Mouse (Mus musculus) heart, adult 18-20 months (tissue): ENCODE results near the gene Bhlhe23. TPM values are rescaled to one million over a fixed set of nuclear protein-coding genes. Genes with fewer than 3 reads are reported as not detected.
A peak's percentile ranks its signal among the peaks of the same experiment; 100 is the strongest.

Experiments
- DNase-seq, 2 experiments: peaks; one replicate each; pipeline ENCODE4 v3.0.0; 2021 to 2022; ENCODE audit warnings: mixed read lengths in 1 of 2
- long read RNA-seq, 2 experiments: library from polyadenylated mRNA; stranded (forward); transcript quantifications; one replicate each; pipeline ENCODE4 v2.0.0; 2021
- total RNA-seq, 2 experiments: library from RNA; stranded (reverse); gene quantifications; 2 replicates each; pipeline ENCODE4 v1.2.3; 2021

The Bhlhe23 gene
- total RNA-seq: not detected
- long read RNA-seq, experiment 1: 0 reads
- long read RNA-seq, experiment 2: 0 reads

DNA sequence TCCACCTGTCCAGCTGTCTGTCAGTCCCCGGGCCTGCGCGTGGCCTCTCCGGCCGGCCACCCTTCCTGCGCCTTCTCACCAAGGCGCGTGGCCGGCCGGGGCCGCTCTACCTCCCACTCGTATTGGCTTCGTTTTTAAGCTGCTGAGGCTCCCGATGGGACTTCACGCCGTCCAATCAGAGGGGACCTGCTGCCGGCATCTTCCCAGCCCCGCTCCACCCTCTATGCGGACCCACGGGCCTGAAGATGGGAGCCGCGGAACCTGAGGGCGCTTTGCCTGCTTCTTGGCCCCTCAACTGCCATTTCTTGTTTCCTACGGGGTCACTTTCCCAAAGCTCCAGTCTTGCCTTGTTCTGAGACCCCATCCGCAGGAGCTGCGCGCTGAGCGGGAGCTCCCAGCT lies at the start of gene Bhlhe23:
TSS of gene Bhlhe23 (minus strand) at position 108 of the 400 bp plus-strand sequence.
- DNase-seq: no peak

DNA sequence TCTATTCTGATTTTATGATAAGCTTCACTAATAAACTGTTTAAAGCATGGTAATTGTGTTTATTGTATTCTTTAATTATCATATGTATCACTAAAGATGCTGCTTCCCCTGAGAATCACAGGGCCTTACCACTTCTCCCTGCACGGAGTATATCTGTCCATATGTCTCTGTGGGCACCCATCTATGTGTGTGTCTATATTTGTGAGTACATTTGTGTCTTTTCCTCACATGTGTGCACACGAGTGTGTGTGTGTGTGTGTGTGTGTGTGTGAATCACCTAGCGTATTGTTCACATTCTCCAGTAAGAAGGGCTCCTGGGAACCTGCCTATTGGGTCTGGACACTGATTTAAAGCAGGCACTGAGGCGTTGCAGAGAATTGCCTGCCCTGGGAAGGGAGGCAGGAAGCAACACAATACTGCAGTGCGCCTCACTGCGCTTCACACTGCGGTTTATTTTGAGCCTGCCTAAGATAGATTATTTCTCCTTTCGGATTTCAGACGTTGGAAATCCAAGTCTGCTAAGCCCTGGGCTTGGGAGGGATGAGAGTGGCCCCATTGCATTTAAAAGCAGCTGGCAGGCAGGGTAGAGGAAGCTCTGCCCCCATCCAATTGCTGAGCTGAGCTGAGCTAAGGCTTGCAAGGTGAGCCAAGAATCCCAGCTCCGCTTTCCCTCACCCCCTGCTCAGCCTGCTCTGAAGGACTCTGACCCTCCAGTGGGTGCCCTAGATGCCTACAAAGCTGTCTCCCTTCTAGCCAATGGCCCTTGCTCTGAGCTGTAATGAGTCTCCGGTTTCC lies 48.6 kb upstream of the Bhlhe23 start:
- no peak for DNase-seq

DNA sequence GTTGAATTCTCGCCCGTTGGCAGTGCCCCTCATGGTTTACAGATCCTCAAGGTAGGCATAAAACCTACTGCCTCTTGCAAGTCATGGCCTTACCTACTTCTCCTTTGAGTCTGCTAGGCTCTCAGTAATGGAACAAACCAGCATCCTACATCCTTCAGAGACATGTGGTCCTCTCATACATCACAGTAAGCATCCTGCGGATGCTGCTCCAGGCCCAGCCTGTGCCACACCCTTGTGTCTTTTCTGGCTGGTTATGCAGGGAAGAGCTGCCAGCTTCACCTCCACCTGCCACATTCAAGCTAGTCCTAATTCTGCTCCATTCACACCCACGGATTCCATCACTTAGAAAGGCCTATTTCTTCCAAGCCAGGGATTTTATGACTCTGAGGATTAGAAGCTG lies 48.0 kb upstream of the Bhlhe23 start:
- DNase-seq: no peak

DNA sequence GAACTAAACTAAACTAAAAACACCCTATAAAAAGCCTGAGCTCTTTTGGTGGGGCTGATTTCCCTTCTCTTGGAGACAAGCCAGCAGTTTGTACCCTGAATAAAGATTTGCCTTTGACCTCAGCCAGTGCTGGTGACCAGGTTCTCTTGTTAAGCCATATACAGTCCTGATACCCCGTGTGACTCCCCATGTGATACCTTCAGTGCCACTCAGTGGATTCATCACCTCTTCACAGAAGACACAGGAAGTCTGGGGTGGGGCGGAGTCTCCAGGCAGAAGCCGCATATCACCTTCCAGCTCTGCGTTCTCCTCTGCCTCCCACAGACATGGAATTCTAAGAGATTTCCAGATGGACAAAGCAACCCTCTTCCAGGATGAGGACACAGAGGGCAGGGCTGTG lies 47.4 kb upstream of the Bhlhe23 start:
- no peak for DNase-seq

DNA sequence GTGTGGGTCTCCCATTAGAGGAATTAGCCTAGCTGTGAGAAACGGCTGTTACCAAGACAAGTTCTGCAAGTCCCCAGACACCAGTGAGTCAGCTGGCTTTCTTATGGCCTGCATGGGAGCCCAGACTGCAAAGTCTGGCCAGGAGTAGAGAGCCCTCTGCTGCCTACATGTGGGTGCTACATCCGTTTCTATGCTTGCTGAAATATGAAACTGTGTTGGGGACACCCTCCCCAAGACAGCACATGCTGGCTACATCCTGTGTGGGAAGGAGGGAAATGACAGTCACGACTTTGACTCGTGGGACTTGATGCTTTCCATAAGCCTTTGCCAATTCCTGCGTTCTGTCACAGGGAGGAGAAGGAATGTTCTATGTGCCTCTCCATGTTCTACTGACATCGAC lies 45.8 kb upstream of the Bhlhe23 start:
- DNase-seq: peak; percentile 55 to 58

DNA sequence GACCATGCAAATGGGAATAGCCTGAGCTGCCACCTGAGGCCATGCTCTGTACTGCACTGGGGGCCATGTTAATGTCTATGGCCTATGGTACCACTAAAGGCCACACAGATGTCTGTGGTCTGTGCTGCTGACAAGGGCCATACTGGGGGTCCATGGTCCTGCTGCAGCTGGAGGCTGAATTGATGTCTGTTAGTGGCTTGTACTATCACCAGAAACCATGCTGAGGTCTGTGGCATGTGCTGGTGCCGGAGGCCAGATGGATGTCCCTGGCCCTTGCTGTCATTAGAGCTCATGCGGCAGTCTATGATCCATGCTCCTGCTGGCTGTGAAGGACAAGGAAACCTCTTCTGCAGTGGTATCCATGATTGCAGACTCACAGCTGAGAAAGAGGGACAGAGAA lies 42.8 kb upstream of the Bhlhe23 start:
- DNase-seq: no peak

DNA sequence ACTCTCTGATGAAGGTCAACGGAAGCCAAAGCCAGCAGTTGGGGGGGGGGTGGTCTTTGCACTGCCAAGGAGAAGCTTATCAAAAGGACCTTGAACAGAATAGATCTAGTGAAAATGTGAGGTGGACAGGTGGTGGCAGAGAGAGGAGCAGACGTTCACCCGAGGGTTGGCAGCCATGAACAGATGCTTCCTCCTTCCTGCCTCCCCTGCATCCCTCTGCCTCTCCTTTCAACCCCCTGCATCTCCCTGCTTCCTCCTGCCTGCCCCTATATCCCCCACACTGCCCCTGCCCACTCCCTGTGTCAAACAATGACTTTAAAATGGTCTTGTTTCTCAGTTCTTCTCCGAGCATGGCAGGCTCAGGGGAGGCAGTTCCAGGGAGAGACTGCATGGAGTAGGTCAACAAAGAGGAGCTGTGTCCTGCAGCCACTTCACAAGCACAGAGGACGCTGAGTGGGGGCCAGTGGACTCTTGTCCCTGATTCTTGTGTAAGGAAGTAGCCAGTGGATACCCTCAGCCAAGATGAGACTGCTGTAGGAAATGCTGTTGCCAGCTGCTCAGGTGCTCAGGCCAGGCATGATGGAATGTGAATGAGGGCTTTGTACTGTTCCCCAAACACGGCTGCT lies 39.9 kb upstream of the Bhlhe23 start:
- no peak for DNase-seq

DNA sequence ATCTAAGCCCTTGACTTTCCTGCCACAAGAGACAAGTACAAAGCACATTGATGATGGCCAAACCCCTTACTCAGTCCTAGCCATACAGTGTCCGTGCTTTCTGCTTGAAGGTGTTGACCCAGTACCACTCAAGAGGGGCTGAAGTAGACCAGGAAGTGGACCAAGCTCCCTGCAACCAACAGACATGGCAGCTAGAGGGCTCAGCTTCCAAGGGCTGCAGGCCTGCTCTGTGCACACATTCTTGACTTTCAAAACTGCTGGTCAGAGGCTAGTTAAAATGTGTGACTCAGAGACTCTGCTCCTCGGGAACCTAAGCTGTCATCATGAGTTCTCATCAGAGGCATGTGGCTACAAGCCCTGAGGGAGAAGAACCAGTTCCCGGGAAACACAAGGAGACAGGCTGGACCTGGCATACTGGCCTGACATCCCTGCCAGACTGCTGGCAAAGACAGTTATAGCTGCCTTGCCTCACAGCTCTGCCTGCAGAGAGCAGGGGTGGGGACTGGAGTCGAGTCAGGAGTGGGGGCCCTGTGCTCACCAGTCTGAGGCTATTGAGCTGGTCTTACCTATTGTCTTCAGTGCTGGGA lies 37.4 kb upstream of the Bhlhe23 start:
- DNase-seq: peak; percentile 20 to 59

DNA sequence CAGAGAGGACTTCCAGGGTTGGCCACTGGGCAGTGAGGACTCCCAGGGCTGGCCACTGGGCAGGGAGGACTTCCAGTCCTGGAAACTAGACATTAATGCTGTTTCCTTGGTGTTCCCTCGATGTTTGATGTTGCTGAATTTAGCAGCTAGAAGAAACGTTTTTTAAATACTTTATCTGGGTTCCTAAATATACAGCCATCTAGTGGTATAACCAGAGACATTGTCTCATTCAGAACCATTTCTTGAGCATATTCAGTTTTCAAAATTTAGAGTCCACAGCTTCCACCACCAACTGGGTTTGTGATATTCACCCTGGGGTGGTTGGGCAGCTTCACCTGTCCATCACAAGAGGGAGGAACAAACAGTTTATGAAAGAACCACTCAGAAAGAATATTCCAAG lies 34.3 kb upstream of the Bhlhe23 start:
- no peak for DNase-seq

DNA sequence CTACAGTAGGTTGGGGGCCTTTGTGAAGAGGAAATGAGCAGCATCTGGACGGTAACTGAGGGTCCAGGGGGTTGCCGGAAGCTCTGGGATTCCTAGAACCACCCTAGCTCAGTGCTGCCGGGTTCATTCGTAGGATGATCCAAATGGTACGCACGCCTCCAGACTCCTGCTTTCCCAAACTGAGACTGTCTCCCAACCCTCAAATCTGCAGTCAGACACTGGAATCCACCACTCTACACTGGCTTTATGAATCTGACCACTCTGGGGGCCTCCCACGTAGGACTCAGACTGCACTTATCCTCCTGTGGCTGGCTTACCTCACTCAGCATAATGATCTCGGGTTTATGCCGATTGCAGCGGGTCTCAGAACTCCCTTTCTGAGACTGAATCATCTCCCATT lies 32.8 kb upstream of the Bhlhe23 start:
- no peak for DNase-seq

DNA sequence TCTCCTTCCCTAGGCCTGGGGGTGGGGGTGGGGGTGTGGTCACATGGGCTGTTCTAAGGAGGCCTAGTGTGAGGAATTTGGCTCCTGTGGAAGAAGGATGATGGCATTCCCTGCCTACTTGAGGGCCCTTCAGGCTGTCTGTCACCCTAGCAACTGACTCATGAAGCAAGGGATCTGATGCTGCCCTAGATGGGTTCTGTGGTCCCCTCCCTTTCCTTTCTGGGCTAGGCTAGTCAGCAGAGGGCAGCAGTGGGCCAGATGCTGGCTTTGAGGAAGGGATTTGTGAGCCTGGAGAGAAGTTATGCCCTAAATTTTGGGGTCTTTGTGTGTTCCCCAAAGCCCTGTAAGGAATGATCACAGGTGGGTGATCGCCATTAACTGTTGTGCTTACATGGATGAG lies 29.3 kb upstream of the Bhlhe23 start:
- peak in 1 of 2 experiments; percentile 43 for DNase-seq

DNA sequence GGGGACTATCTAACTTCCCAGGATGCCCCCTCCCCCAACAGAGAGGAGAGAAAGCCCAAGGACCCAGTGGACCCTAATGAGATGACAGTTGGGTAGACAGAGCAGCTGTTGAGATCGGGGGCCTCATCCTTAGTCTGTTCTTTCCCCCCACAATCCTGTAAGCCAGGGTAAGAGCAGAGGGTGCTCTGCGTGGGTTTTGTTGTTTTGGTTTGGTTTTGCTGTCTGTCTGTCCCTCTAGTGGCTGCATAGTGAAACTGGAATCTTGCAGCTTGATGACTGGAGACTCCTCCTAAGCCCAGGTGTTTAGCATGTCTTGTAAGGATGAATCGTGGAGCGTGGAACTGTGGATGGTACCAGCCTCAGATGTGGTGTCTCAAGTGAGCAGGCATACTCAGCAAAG lies 19.3 kb upstream of the Bhlhe23 start:
- no peak for DNase-seq

DNA sequence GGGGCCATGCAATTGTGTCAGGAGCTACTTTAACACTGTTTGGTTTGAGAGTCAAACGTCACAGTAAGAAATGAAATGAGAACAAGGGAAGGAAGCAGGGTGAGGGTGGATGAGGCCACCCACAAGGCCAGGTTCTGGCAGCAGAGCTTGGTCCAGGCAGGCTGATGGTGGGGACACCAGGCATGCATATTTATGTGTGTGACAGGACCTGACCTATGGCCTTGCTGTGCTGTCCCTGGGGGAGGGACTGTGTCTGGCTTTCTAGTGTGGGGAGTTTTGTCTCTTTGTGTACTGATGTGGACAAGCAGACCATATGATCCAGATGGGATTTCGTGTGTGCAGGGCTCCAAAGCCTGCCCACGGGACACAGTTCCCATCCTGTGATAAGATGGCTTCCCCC lies 18.9 kb upstream of the Bhlhe23 start:
- no peak for DNase-seq

DNA sequence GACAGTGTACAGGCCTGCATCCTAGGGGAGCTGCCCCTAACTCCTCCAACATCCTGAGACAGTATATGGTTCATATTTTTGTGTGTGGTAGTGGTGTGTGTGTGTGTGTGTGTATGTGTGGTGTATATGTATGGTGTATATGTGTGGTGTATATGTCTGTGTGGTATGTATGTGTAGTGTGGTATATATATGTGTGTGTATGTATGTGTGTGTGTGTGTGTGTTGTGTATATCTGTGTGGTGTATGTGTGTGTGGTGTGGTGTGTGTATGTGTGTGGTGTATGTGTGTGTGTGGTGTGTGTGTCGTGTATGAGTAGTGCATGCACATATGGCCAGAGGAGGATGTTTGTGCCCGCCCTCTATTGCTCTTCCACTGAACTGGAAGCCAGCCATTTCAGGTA lies 17.7 kb upstream of the Bhlhe23 start:
- no peak for DNase-seq

DNA sequence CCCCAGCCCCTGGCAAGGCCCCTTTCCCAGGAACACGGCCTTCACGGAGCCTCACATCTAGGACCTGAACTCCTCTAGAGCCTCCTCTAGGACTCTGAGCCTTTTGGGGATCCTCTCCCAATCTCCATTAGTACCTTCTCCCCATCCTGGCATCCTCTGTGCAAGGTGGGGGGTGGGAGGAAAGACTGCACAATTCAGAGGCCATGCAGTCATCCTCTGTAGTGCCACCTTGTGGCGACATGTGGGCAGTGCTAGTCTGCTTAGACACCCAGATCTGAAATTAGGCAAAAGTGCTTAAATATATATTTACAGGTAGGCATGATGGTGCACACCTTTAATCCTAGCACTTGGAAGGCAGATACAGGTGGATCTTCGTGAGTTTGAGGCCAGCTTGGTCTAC lies 15.0 kb upstream of the Bhlhe23 start:
- DNase-seq: peak; percentile 18 to 63

DNA sequence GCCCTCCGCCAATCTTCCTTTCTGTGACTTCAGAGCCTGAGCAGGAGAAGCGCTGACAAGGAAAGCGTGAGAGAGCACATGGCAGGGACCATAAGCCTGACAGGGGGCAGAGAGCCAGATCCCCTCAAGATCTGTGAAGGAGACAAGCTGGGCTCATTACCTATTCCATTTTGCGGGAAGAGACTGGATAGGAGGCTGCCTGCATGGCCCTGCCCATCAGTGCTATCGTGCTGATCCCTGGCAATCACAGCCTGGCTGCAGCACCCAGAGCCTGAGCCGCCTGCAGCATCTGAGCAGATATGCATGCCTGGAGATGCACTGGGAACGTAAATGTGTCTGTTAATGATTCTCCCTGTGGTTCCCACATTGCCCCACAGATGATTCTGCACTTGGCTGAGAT lies 12.1 kb upstream of the Bhlhe23 start:
- DNase-seq: peak in 1 of 2 experiments; percentile 34

DNA sequence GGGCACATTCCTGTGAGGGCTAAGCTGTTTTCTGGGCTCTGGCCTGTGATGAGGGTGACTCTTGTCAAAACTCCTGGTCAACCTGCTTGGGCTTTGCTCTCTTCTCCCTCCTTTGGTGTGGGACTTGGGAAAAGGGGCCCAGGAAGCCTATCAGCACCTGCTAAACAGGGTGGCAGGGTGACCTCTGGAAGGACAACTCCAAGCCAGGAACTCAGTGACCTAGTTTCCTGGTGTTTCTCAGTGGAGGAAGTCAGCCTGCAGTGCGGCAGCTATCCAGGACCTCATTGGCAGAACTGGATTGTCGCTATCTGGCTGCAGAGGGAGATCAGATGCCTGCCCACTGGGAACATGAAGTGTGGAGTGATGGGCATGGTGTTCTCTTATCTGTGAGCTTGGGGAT lies 11.7 kb upstream of the Bhlhe23 start:
- peak; percentile 72 to 82 for DNase-seq

DNA sequence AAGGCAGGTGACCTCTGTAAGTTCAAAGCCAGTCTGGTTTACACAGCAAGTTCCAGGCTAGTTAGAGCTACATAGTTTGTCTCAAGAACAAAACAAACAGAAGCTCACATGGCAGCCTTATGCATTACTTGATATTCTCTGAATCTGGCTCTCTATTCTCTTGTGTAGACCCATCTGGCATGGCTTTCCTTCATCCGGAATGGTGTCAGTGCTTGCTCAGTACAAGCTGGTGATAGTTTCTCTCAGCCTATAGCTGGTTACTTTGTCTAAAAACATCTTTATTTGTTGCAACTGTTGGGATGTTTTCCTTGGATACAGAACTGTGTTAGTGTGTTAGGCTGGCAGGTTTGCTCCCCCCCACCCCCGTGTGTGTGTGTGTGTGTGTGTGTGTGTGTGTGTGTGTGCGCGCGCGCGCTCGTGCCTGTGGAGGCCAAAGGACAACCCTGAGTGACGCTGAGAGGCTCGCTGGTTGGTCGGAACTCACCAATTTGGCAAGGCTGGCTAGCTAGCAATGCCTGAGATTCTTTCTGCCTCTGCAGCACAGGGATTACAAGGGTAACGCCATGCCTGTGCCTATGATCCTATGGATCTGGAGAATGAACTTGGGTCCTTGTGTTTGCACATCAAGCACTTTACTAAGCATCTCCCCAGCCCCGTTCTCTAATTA lies 11.0 kb upstream of the Bhlhe23 start:
- DNase-seq: no peak

DNA sequence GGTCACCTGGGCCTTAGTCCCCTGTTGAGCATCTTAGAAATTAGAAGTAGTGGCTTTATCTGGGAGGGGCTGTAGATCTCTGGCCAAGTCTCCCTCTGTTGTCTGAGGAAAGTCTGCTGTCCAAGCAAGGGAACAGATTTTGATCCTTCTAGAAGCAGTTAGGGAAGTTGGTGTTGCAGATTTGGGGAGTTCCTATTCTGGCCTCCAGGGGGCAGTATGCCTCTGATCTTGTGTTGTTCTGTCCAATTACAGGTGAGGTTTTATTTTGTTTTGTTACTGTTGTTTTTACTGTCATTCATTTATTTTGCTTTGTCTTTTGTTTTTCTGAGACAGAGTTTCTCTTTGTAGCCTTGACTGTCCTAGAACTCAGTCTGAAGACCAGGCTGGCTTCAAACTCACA lies 10.0 kb upstream of the Bhlhe23 start:
- DNase-seq: peak in 1 of 2 experiments; percentile 61

DNA sequence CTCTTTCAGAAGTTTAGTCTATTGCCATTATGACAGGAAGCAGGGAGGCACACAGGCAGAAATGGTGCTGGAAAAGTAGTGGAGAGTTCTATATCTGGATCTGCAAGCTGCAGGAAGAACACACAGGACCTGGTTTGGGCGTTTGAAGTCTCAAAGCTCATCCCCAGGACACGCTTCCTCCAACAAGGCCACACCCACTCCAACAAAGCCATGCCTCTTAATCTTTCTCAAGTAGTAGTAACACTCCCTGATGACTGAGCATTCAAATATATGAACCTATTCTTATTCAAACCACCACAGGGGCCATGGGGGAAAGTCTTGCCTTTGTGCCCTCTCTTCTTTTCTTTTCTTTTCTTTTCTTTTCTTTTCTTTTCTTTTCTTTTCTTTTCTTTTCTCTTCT lies 3.6 kb upstream of the Bhlhe23 start:
- no peak for DNase-seq

DNA sequence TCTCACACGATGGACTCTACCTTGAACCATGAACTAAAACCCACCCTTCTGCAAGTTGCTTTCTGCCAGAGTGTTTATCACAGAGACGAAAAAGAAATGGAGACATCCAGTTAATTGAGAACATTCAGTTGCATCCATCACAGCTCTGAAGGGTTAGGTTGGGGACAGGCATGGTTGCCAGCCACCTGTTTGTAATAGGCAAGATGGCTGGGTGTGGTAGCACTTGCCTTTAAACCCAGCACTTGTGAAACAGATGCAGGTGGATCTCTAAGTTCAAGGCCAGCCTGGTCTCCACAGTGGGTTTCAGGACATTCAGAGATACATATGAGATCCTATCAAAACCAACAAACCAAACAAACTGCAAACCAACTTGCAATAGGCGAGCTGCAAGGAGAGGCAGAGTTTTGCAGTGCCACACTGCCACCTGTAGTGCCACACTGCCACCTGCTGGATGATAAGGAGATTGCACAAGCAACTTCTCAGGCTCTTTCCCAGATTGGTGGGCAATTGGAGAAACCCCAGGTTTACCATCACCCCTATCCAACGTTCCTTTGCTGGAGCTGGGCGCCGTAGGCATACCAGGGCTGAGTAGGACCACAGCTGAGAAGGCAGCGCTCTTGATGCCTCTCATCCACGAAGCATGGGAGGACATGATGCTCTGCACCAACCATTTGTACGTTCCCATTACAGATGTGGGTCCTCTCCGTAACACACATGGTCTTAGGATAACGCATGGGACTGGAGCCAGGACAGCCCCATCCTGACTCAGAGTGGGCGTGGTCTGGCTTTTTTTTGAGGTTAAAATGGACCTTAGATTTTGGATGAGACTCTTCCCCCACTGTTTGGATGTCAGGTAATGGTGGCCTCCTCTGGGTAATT lies 2.8 kb upstream of the Bhlhe23 start:
- peak; percentile 21 to 76 for DNase-seq

DNA sequence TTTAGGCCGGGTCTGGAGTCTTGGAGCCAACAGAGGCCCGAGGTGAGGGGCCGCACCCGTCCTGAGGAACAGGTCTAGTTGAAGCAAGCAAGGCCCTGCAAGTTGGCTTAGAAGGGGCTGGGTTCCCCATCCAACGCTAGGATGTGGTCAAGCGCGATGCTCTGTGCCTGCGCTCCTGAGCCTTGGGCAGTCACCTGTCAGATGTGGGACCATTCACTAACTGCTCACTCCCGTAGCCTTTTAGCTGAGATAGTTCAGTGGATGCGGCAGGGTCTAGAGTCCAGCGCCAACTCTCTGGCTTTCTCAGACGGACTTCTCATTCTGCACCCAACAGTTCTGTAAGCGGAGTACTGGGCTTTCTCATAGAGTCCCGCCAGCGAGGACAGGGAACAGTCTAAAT lies 1.1 kb downstream of the Bhlhe23 start:
- no peak for DNase-seq
